In the genomic region with DNA sequence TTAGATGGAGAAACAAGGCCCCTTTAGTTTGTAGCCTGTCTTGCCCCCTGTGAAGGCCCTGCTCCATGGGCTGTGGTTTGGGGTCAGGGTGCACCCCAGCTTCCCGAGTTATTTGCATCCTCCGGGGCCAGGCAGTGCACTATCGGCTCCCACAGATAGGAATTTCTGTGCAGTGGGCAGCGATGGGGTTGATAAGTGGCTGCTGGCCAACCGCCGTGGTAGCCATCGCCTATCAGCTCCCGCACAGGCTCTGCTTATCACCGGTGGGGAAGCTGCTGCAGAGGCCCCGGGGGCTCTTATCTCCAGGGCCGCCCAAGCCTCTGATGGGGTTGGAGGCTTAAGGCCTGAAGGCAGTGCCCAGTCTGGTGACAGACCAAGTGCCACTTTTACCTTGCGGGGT, we compare ENCODE assay signal across 15 mouse cellular contexts. TPM values are rescaled to one million over a fixed set of nuclear protein-coding genes. Genes with fewer than 3 reads are reported as not detected.
DNase-seq lines count a peak whose midpoint lies in the region; ATAC-seq and TF ChIP-seq lines count a peak whose summit lies in the region.
"Had no signal": no experiment of that assay in that cellular context is flagged by ENCODE, and none has a peak within 500 bp of the region (broad histone marks: within the 10 kb centered on the region; RNA-seq: fewer than 3 reads in every experiment).

No protein-coding gene starts in this region.

- H3K4me1 ChIP-seq in lung, embryonic 15.5 days: peaks cover 23% of the 10 kb centered on the region
- H3K4me1 ChIP-seq in lung, adult 2 months (ENCODE audit: control insufficient read depth, insufficient read depth, low read length): peaks cover under 1% of the 10 kb centered on the region; the same call in 1 of the 2 replicates
- H3K4me1 ChIP-seq in intestine, embryonic 16.5 days (ENCODE audit: control insufficient read depth, insufficient read depth, low read length): peaks cover 83% of the 10 kb centered on the region
- H3K4me1 ChIP-seq: embryonic facial prominence, embryonic 13.5 days had no signal

- no peak overlapping the region for H3K4me2 ChIP-seq in lung, embryonic 15.5 days
- H3K4me2 ChIP-seq in intestine, embryonic 16.5 days (ENCODE audit: low read depth, low read length): no peak overlapping the region
- H3K4me2 ChIP-seq: embryonic facial prominence, embryonic 13.5 days; hindbrain, embryonic 14.5 days had no signal

- intact Hi-C loops in left cerebral cortex, postnatal 14 days (cut with DNase I): no loop called here

- WGBS in lung, embryonic 15.5 days: 24% methylated on average over 12 of the region's 12 CpGs
- WGBS in lung, adult 2 months: 61% methylated on average over 12 of the region's 12 CpGs
- WGBS in intestine, embryonic 16.5 days: 55% methylated on average over 12 of the region's 12 CpGs

- no peak for TF ChIP-seq CTCF in lung, adult 2 months (IDR thresholded peaks at IDR 0.05; ENCODE audit: insufficient read depth, low read length)

- no peaks in the 10 kb centered on the region for H3K27me3 ChIP-seq in lung, embryonic 15.5 days
- H3K27me3 ChIP-seq in intestine, embryonic 16.5 days (replicated peaks; ENCODE audit: control insufficient read depth, insufficient read depth, low read length): no peaks in the 10 kb centered on the region
- H3K27me3 ChIP-seq: embryonic facial prominence, embryonic 13.5 days had no signal

- H3K36me3 ChIP-seq in lung, embryonic 15.5 days: no peaks in the 10 kb centered on the region
- H3K36me3 ChIP-seq in intestine, embryonic 16.5 days (ENCODE audit: control insufficient read depth, insufficient read depth, low read length): no peaks in the 10 kb centered on the region

- peak; percentile 37; the same call in 1 of the 2 replicates for ATAC-seq in lung, embryonic 15.5 days (ENCODE audit: borderline replicate concordance, extremely low read depth, low FRiP score, low TSS enrichment)
- ATAC-seq in intestine, embryonic 16.5 days: peak; percentile 24; the same call in 1 of the 2 replicates
- peak; percentile 60 for ATAC-seq in megakaryocyte-erythroid progenitor cell, adult 5-6 weeks (replicated peaks; ENCODE audit: low FRiP score, low TSS enrichment, poor library complexity, severe bottlenecking)

- H3K27ac ChIP-seq in lung, embryonic 15.5 days: no peak overlapping the region
- H3K27ac ChIP-seq in intestine, embryonic 16.5 days (ENCODE audit: low read length): peak overlapping the region; percentile 28; the same call in 1 of the 2 replicates
- H3K27ac ChIP-seq: embryonic facial prominence, embryonic 13.5 days; hindbrain, embryonic 14.5 days; kidney, postnatal 0 days; macrophage had no signal

- TF ChIP-seq POLR2A in lung, adult 2 months (IDR thresholded peaks at IDR 0.05; ENCODE audit: borderline replicate concordance, extremely low read depth, low read depth, low read length): no peak

- no peak overlapping the region for H3K9ac ChIP-seq in lung, embryonic 15.5 days
- peak overlapping the region; percentile 40 for H3K9ac ChIP-seq in intestine, embryonic 16.5 days (ENCODE audit: low read depth, low read length)
- H3K9ac ChIP-seq: embryonic facial prominence, embryonic 13.5 days; hindbrain, embryonic 14.5 days had no signal

- H3K4me3 ChIP-seq in lung, embryonic 15.5 days: no peak overlapping the region
- no peak overlapping the region for H3K4me3 ChIP-seq in lung, adult 2 months (replicated peaks; ENCODE audit: extremely low read depth, low read depth, low read length)
- no peak overlapping the region for H3K4me3 ChIP-seq in intestine, embryonic 16.5 days (ENCODE audit: low read length)
- H3K4me3 ChIP-seq: embryonic facial prominence, embryonic 13.5 days had no signal

- DNase-seq in lung, adult 2 months: no peak
- DNase-seq in c-Kit-positive CD71-positive TER-119-positive erythroid progenitor cells, embryonic 14.5 days (ENCODE audit: low spot score): peak; percentile 88
- no peak for DNase-seq in left cerebral cortex, postnatal 14 days (ENCODE audit: low spot score in 2 of 2)
- no peak for DNase-seq in thymus, postnatal 0 days (ENCODE audit: low spot score)
- no peak for DNase-seq in retina, embryonic 14.5 days (ENCODE audit: low spot score)
- DNase-seq: cerebellum, adult 2 months; thymus, postnatal 4 days had no signal

- H3K9me3 ChIP-seq in lung, embryonic 15.5 days: no peaks in the 10 kb centered on the region
- no peaks in the 10 kb centered on the region for H3K9me3 ChIP-seq in intestine, embryonic 16.5 days (ENCODE audit: control insufficient read depth, low read length)
- H3K9me3 ChIP-seq: embryonic facial prominence, embryonic 13.5 days had no signal

RNA-seq across cellular contexts. Expression of a gene that starts 27.3 kb away (rescaled TPM):
- polyA plus RNA-seq in lung, embryonic 15.5 days (2015; fragmentation: Nextera tagmentation; extraction: Ambion mirVana): 1.3 and 1.6 TPM in 2 replicates
- polyA plus RNA-seq in lung, adult 2 months (2012; rRNA removed): 32.0 and 38.4 TPM in 2 replicates
- 2.6 and 2.7 TPM in 2 replicates for polyA plus RNA-seq in intestine, embryonic 16.5 days (2015; fragmentation: Nextera tagmentation; extraction: Ambion mirVana)
- total RNA-seq in megakaryocyte-erythroid progenitor cell, adult 5-6 weeks (2014; fragmentation: Nextera tagmentation): 188 and 219 TPM in 2 replicates
- 43.8 and 102 TPM in 2 replicates for total RNA-seq in megakaryocyte-erythroid progenitor cell, adult 5-6 weeks (2017)
- 10 to 100 TPM; 20.4 to 25.2 TPM for total RNA-seq in left cerebral cortex, postnatal 14 days (2021)
- polyA plus RNA-seq in thymus, postnatal 0 days (2015; fragmentation: Nextera tagmentation; extraction: Ambion mirVana): 3.9 and 5.4 TPM in 2 replicates

RNA-seq across cellular contexts. Expression of a gene that starts 51.3 kb away (rescaled TPM):
- not detected in 2 replicates for polyA plus RNA-seq in lung, embryonic 15.5 days (2015; fragmentation: Nextera tagmentation; extraction: Ambion mirVana)
- not detected in 2 replicates for polyA plus RNA-seq in lung, adult 2 months (2012; rRNA removed)
- polyA plus RNA-seq in intestine, embryonic 16.5 days (2015; fragmentation: Nextera tagmentation; extraction: Ambion mirVana): not detected in 2 replicates
- total RNA-seq in megakaryocyte-erythroid progenitor cell, adult 5-6 weeks (2014; fragmentation: Nextera tagmentation): not detected in 2 replicates
- total RNA-seq in megakaryocyte-erythroid progenitor cell, adult 5-6 weeks (2017): not detected in 2 replicates
- 1 to 10 TPM; 2.3 to 3.0 TPM for total RNA-seq in left cerebral cortex, postnatal 14 days (2021)
- polyA plus RNA-seq in thymus, postnatal 0 days (2015; fragmentation: Nextera tagmentation; extraction: Ambion mirVana): not detected in 2 replicates
- polyA plus RNA-seq: hindbrain, embryonic 14.5 days; kidney, postnatal 0 days; macrophage; neural tube, embryonic 14.5 days had no signal
